Mouse (Mus musculus): ENCODE measurements at regions not wholly inside any gene's neighbourhood (a gene's known extent, or its start where the extent isn't known, plus 50 kb on each side); places are given as distances from the start of the nearest gene placed in this dataset.

GRCm38 (mm10) chr11:32991036-32991616, 156.1 kb downstream of the Fgf18 start:
- TF ChIP-seq CTCF (IDR thresholded peaks at IDR 0.05; ENCODE audit: borderline replicate concordance, insufficient read depth, low read depth, low read length) (no peak), POLR2A (IDR thresholded peaks at IDR 0.05; ENCODE audit: borderline replicate concordance, insufficient read depth, low read length) (no peak)

Measured in cerebellum, adult 2 months (tissue).